Mouse (Mus musculus) left cerebral cortex, adult 18-20 months (tissue): ENCODE measurements around the gene Rps7. TPM values are rescaled to one million over a fixed set of nuclear protein-coding genes. Genes with fewer than 3 reads are reported as not detected.

Experiments used
- DNase-seq, 2 experiments: peaks; one replicate each; pipeline ENCODE4 v3.0.0; 2021 to 2022; ENCODE audit warnings: low spot score in 2 of 2, mixed read lengths in 1 of 2
- microRNA-seq, 2 experiments: library from miRNA; unstranded; fragments of <30 nt; microRNA quantifications; one replicate each; pipeline ENCODE4 v1.2.0; 2021
- total RNA-seq, 2 experiments: library from RNA; stranded (reverse); gene quantifications; 2 replicates each; pipeline ENCODE4 v1.2.3; 2021

Gene Rps7
- total RNA-seq, 2 experiments from 2014 or later: 302 to 311 TPM

DNA sequence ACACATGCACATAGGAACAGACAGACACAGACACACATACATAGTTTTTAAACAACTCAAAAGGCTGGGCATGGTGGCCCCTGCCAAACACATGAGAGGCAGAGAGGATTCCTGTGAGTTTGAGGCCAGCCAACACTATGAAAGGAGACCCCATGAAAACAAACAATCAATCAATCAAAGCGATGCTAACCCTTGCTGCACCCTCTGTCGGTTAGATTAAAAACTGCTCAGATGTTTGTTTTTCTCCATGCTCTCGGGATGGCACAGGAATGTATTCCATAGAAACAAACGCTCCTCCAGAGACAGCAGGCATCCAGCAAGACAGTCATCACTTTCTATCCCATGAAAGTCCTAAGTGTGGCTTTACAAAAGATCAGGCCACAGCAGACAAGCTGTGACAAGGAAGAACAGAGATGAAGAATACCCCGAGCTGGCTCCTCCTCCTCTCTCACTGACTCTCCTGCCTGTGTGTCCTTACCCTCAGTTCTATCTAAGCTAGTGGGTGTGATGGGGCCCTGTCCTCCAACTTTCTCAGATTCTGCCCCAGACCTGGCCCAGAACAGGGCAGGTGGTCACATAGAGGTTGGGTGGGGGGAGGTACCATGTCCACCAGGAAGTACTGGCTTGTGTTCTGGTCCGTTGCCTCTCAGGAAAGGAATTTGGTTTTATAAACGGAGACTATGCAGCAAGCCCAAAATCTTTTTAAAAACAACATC is 14.1 kb downstream of the Rps7 start:
- no peak for DNase-seq

DNA sequence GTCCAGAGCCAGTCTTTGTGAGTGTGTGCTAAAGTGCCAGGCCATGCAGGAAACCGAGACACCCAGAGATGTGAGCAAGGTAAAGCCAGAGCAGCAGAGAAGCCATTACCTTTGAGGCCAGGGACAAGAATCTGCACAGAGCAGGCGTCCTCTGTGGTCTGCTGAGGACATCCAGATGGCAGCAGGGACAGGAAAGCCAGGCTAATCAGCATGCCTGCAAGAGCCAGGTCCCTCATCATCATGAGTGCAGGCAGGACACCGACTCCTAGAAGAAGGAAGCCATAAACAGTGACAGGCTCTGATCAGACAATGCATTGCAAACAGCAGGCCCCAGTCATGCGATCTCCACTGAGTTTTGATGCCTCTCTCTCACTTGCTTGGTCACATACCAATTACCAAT is 18.5 kb downstream of the Rps7 start:
- DNase-seq: no peak

DNA sequence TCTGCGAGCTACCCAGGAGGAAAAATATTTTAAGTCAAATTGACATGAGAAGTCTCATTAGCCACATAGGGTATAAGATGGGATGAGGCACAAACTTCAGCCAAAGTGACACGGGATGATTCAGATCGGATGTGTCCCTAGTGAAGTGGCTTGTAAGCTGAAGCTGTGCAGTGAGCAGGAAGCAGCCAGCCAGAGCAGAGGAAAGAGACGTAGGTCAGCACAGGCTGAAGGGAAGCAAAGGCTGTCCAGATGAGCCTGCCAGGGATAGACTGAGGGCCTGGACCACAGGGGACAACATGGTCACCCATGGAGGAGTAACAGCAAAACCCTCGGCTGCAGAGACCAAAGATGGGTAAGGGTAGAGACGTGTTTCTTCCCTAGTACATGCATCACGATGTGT is 21.4 kb downstream of the Rps7 start:
- no peak for DNase-seq

DNA sequence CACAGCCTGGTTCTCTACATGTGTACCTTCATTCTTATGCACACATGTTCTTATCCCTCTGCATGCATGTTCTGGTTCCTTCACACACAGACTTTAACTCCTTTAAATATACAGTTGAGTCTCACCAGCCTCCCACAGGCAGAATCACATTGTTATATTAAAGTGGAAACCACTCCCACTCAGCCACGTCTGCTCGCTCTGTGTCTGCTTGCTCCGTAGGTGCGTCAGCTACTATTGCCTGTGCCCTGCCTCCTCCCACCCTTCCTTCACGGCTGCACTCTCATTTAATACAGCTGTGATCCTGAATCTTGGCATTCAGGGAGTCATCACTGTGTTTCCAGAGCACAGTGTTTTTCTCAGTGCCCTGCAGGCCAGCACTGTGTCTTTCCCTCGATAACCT is 23.4 kb downstream of the Rps7 start:
- DNase-seq: peak; percentile 49 to 54

DNA sequence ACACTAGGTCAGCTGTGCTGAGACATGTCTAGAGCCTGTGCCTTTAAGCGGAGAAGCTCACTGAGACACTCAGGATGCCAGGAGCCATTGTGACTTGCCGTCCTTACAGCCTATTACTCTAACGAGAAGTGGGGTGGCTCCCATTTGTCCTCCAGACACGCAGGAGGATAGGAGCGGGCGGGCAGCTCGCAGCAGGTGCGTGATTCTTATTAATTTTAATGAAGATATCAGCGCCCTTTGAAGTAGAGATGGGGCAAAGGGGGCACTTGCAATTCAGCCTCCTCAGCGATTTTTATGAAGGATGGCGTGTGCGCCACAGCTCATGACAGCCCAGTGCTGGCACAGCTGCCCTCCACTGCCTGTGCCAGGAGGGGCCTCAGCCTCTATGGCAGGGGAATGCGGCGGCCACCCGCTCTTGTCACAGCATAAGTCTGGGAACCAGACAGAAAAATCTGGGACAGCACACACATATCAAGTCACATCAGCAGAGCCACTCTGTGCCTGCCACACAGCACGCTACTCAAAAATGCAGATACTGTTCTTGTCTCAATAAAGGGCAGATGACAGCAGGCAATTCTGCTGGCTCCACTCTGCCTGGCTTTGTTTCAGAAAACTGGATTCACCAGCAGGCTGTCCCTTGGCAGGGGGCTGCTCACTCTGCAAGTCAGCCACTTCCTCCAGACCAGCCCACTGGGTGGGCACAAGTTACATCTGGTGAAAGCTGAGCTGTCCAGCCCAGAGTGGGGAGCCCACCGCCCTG is 28.0 kb downstream of the Rps7 start:
- DNase-seq: peak; percentile 25 to 34

DNA sequence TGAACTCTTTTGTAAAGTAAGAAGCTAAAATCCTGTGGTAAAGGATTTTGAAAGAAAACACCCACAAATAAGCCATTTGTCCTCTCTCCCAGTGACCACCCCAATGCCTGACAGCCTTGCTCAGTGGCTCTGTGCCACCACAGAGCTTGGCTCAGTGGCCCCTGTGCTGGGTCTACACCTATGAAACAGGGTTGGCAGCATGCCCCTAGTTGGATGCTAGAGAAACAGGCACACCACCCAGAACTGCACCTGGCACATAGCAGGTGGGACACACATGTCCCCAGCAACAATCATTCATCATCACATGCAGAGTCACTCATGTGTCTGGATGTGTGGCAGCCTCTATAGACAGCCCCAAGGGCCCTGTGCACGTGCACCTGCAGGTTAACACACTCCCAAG is 32.3 kb downstream of the Rps7 start:
- DNase-seq: no peak

DNA sequence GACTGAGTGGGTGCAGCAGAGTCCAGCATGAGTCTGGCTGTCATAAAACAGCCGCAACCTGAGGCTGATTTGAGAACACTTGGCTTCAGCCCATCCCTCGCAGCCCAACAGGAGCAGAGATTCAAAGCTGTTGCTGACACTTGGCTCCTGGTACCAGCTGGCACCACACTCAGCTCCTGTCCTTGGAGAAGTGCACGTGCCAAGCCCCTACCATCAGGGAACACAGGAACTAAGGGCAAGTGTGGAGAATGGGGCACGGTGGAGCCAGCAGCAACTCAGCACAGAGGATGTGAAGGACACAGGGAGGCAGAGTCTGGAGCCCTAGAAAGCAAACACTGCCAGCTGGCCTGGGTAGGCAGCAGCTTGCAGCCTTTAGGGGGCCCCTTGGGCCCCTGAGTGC is 33.5 kb downstream of the Rps7 start:
- no peak for DNase-seq

DNA sequence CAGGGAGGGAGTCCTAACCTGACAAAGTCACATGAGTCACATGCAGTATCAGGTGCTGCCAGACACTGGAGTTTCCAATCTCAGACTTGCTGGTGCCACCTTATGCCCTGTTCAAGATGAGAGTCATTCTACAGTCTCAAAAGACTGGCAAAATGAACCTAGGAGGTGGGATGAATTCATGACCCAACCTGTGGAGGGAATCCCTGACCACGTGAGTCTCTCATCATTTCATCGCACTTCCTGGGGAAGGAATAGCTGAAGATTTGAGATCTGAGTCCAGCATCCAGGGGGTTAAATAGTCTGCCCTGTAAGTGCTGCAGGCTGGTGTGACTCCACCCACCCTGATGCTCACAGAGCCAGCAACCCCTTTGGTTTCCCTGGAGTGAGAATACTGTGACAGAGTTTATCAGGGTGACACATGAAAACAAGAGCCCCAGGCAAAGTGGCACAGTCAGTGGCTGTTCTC is 37.2 kb downstream of the Rps7 start:
- no peak for DNase-seq

DNA sequence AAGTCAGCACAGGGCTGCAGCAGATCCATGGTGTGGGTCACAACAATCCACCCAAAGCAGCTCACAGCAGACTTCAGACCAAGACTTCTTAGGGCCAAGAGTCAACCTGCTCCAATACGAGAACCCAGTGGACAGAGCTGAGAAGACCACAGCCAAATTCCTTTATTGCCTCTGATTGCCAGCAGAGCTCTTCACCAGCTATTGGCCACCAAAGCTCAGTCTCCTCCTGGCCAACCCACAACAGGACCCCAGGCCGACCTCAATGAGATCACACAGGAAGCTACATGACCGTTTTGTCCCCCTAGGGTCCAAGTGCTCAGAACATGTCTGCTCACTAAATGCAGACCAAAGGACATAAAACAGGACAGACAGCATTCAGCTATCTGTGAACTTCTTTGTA is 37.6 kb downstream of the Rps7 start:
- DNase-seq: no peak

DNA sequence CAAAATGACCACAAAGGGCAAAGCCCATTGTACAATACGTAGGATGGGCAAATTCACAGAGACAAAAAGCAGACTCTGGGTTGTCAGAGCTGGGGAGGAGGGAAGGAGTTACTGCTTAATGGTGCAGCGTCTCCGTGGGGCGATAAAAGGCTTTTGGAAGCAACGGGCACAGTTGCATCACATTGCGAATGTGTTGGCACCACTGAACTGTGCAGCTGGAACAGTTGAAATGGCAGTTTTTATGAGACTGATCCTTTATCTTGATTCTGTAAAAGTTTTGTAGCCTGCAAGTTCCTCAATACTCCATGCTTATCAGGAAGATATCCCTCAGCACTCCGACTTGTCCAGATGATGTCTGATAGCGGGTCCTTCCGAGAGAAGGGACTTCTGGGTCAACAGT is 38.1 kb downstream of the Rps7 start:
- no peak for DNase-seq

DNA sequence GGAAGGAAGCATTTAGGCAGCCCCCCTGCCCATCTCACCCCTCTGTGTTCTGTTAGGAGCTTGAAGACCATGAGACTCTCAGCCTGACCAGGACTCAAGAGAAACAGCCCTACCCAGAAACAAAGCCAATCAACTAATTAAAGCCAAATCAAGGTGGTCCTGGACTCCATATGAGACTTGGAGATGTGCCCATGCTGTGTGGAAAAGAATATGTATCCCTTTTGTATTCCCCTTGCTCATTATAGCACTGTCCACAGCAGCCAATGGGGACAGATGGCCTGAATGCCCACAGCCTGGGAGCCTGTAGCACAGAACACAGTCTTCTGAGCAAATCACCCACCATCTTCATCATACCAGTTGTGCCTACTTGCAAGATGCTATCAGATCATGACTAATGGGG is 38.9 kb downstream of the Rps7 start:
- no peak for DNase-seq

DNA sequence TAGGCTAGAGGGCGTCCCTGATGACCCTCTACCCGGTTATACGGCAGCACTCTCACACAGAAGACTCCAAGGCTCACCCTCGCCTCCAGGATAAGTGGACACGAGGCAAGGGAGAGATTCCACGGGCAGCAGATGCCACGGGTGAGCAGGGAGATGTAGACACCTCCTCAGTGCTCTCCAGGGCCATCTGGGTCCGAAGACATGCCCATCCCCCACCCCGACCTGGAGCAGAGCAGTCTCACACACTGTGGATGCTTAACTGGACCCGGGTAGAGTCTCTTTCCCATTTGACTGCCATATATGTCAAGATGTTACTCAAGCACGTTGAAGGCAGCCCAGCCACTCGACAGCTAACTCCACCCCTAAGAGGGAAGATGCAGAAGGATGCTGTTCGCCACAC is 45.3 kb downstream of the Rps7 start:
- no peak for DNase-seq

DNA sequence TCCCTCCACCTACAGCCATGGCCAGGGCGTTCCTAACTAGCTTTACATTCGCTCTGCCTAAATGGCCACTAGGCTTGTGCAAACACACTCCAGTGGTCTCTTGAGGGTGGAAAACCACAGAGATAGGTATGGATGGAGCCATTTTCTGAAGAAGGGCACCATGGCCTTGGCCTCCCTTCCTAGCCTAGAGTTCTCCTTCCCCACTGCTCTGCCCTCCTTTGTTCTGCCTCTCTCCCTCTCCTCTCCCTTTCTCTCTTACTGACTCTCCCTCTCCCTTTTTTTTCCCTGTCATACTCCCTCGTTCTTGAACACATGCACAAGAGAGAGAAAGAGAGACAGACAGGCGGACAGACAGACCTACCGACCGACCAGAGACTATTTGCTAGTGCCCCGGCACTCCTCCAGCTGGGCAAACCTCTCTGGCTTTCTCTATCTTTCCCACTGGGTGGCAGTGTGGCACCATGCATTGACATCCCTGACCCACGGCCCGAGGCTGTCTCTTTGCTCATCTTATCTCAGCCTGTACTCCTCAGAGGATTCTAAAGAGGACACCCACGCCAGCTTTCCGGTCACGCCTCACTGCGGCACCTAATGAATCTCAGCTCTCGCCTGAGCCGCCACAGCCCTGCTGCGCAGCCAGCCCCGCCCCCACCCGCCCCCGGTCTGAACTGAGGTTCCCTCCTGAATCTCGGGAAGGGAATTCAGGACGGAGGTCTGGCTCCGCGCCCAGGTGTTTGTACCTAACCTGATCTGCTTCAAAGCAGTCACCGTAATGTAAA is 46.5 kb downstream of the Rps7 start:
- peak; percentile 94 to 95 for DNase-seq

DNA sequence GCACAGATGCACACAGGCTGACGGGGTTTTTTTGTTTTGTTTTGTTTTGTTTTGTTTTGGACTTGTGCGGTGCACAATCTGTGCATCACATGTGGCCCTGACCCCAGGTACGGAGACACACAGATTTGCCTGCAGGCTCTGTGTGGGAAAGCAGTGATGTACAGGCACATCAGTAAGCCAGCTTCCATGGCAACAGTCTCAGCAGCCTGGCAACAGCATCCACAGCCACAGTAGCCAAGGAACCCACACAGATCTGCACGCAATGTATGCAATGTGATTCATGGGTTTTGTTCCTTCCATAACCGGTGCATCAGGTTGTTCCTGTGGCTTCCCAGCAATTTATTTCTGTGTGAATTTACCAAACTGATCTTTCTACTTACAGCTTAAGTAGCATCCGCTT is 47.8 kb downstream of the Rps7 start:
- peak; percentile 64 to 84 for DNase-seq

DNA sequence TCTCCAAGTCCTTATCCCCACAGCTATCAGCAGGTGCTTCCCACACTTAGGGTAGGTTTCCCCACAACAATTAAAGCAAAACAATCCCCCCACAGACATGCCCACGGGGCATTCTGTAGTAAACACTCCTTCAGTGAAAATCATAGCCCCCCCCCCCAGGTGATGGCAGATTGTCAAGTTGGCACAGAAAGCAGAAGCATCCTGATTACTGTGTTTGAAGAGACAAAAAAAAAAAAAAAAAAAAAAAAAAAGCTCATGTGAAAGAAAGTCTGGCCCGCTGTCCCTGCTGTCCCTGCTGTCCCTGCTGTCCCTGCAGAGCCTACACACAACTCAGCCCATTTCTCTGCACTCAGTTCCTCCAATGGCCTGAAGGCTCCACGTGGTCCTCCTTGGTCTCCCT is 51.7 kb downstream of the Rps7 start:
- DNase-seq: no peak

DNA sequence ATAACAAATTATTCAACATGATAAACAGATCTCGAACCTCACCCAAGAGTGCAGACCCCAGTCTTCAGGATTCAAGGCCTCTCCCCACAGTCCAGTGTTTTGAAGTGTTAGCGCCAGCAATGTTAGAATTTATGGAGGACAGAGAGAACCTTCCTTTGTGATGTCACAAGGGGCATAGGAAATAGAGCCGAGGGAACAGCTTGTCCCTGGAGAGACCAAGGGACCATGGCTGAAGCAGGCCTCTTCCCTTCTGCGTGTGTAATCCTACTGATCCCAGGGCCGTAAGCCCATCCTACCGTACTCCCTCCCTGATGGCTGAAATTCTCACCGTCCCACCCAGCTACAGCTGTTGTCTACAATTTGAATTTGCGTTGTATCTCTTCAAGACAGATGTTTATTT is 53.3 kb downstream of the Rps7 start, which contains the start of gene Allc:
TSS of gene Allc (minus strand) at position 101 of the 400 bp plus-strand sequence.
- no peak for DNase-seq

Small RNA genes lying within 50 kb of the gene (microRNA-seq; reads per million reads assigned to microRNA genes)
- gene Mir6937: 0.63 to 1.5 reads per million in 2 experiments

Other genes starting within 250 kb of the Rps7 start
- gene Dcdc2c, start 83.6 kb downstream of the Rps7 start, total RNA-seq: 1 to 10 TPM in 1 of 2 experiments, under 1 TPM in 1; 0.82 to 1.0 TPM
- gene Allc, start 53.4 kb downstream of the Rps7 start, total RNA-seq: under 1 TPM; 0.72 to 0.82 TPM
- gene Colec11, start 12.6 kb downstream of the Rps7 start, total RNA-seq: under 1 TPM; 0.30 to 0.58 TPM
- 10 to 100 TPM; 13.1 to 16.2 TPM for gene Rnaseh1, start 13.6 kb upstream of the Rps7 start, total RNA-seq
- 10 to 100 TPM; 36.5 to 37.2 TPM for gene Adi1, start 39.3 kb upstream of the Rps7 start, total RNA-seq
- 10 to 100 TPM; 63.4 to 64.4 TPM for gene Trappc12, start 114.5 kb upstream of the Rps7 start, total RNA-seq
- 10 to 100 TPM; 60.2 to 66.6 TPM for gene Eipr1, start 115.8 kb upstream of the Rps7 start, total RNA-seq